Mouse (Mus musculus): Measurements from ENCODE around the gene Cryaa. TPM values are rescaled to one million over a fixed set of nuclear protein-coding genes. Genes with fewer than 3 reads are reported as not detected.

Cryaa gene
- total and polyA plus RNA-seq, 3 experiments, result 0.31 TPM; not detected in 2

GRCm38 (mm10) chr17:31657141-31657983, 20.2 kb upstream of the Cryaa start:
- Histone ChIP-seq H3K27ac (peak overlapping the region; percentile 92; the same call in 1 of the 2 replicates), H3K4me3 (peak overlapping the region; percentile 94), H3K36me3 (ENCODE audit: control insufficient read depth, insufficient read depth, low read length) (peaks cover 19% of the 10 kb centered on the region), H3K4me1 (ENCODE audit: control insufficient read depth, insufficient read depth, low read length) (peaks cover 9% of the 10 kb centered on the region), H3K9ac (ENCODE audit: low read depth, low read length) (peak overlapping the region; percentile 95; the same call in 1 of the 2 replicates), H3K79me2 (replicated peaks; ENCODE audit: control insufficient read depth, insufficient read depth, low read length) (peaks cover 4% of the 10 kb centered on the region; the same call in 1 of the 2 replicates), H3K27me3 (ENCODE audit: control insufficient read depth, insufficient read depth, low read length) (no peaks in the 10 kb centered on the region)
- intact Hi-C loops (cut with DNase I), result loop anchor here (5.0 to 10.0 kb wide), 4 partner anchors 90 to 643 kb away; no protein-coding TSS in a partner anchor
- TF ChIP-seq POLR2A (IDR thresholded peaks at IDR 0.05; ENCODE audit: insufficient read depth, low read depth, low read length) (no peak), EP300 (IDR thresholded peaks at IDR 0.05; ENCODE audit: insufficient read depth, low read depth, low read length) (no peak), CTCF (IDR thresholded peaks at IDR 0.05) (no peak)
- DNase-seq, result no peak
- WGBS, result 43% methylated on average over 12 of the region's 12 CpGs

- DNase-seq, result no peak
- Histone ChIP-seq H3K4me3 (peak overlapping the region; percentile 94), H3K27me3 (ENCODE audit: control insufficient read depth, insufficient read depth, low read length) (no peaks in the 10 kb centered on the region), H3K4me1 (ENCODE audit: control insufficient read depth, insufficient read depth, low read length) (peaks cover 9% of the 10 kb centered on the region), H3K9ac (ENCODE audit: low read depth, low read length) (peak overlapping the region; percentile 95), H3K79me2 (replicated peaks; ENCODE audit: control insufficient read depth, insufficient read depth, low read length) (peaks cover 4% of the 10 kb centered on the region; the same call in 1 of the 2 replicates), H3K36me3 (ENCODE audit: control insufficient read depth, insufficient read depth, low read length) (peaks cover 16% of the 10 kb centered on the region), H3K27ac (peak overlapping the region; percentile 92)
- intact Hi-C loops (cut with DNase I), result loop anchor here (5.0 to 10.0 kb wide), 4 partner anchors 91 to 643 kb away; no protein-coding TSS in a partner anchor
- TF ChIP-seq EP300 (IDR thresholded peaks at IDR 0.05; ENCODE audit: insufficient read depth, low read depth, low read length) (no peak), POLR2A (IDR thresholded peaks at IDR 0.05; ENCODE audit: insufficient read depth, low read depth, low read length) (no peak), CTCF (IDR thresholded peaks at IDR 0.05) (no peak)
- under 1% methylated on average over 27 of the region's 27 CpGs for WGBS
These were observed 19.5 kb upstream of the Cryaa start for GRCm38 (mm10) chr17:31658136-31658467.

- under 1% methylated on average over 75 of the region's 77 CpGs for WGBS
- peak within 1 kb of the TSS; percentile 95 for H3K9ac ChIP-seq (ENCODE audit: low read depth, low read length)
- peak; percentile 85 for TF ChIP-seq POLR2A (IDR thresholded peaks at IDR 0.05; ENCODE audit: insufficient read depth, low read depth, low read length)
- TF ChIP-seq EP300 (IDR thresholded peaks at IDR 0.05; ENCODE audit: insufficient read depth, low read depth, low read length), result 0 out of 2 replicates have a peak, but pooled peaks have one; percentile 33
- peak; percentile 21 for TF ChIP-seq CTCF (IDR thresholded peaks at IDR 0.05)
- H3K4me3 ChIP-seq, result peak within 1 kb of the TSS; percentile 94
- H3K27me3 ChIP-seq (ENCODE audit: control insufficient read depth, insufficient read depth, low read length), result no peaks in the 10 kb centered on the region
- peaks cover 9% of the 10 kb centered on the region for H3K4me1 ChIP-seq (ENCODE audit: control insufficient read depth, insufficient read depth, low read length)
- DNase-seq, result peak; percentile 99
- intact Hi-C loops (cut with DNase I), result loop anchor here (5.0 to 10.0 kb wide), 4 partner anchors 91 to 644 kb away; no protein-coding TSS in a partner anchor
- H3K36me3 ChIP-seq (ENCODE audit: control insufficient read depth, insufficient read depth, low read length), result peaks cover 16% of the 10 kb centered on the region
- peak within 1 kb of the TSS; percentile 92 for H3K27ac ChIP-seq
- H3K79me2 ChIP-seq (replicated peaks; ENCODE audit: control insufficient read depth, insufficient read depth, low read length), result peaks cover 4% of the 10 kb centered on the region; the same call in 1 of the 2 replicates
These were observed 19.0 kb upstream of the Cryaa start, which contains the start of gene U2af1 for GRCm38 (mm10) chr17:31658468-31659185. TSS of gene U2af1 (minus strand) at chr17:31658892.

GRCm38 (mm10) chr17:31660661-31661250, 16.9 kb upstream of the Cryaa start:
- Histone ChIP-seq H3K4me3 (no peak overlapping the region), H3K27me3 (ENCODE audit: control insufficient read depth, insufficient read depth, low read length) (no peaks in the 10 kb centered on the region), H3K4me1 (ENCODE audit: control insufficient read depth, insufficient read depth, low read length) (peaks cover 5% of the 10 kb centered on the region), H3K36me3 (ENCODE audit: control insufficient read depth, insufficient read depth, low read length) (peaks cover 8% of the 10 kb centered on the region), H3K9ac (ENCODE audit: low read depth, low read length) (no peak overlapping the region), H3K79me2 (replicated peaks; ENCODE audit: control insufficient read depth, insufficient read depth, low read length) (peaks cover 4% of the 10 kb centered on the region; the same call in 1 of the 2 replicates), H3K27ac (no peak overlapping the region)
- DNase-seq, result no peak
- 71% methylated on average over 8 of the region's 8 CpGs for WGBS
- intact Hi-C loops (cut with DNase I), result no loop called here
- TF ChIP-seq POLR2A (IDR thresholded peaks at IDR 0.05; ENCODE audit: insufficient read depth, low read depth, low read length), result no peak
- no peak for TF ChIP-seq EP300 (IDR thresholded peaks at IDR 0.05; ENCODE audit: insufficient read depth, low read depth, low read length)
- no peak for TF ChIP-seq CTCF (IDR thresholded peaks at IDR 0.05)

GRCm38 (mm10) chr17:31662855-31663254, 14.8 kb upstream of the Cryaa start:
- no peak for DNase-seq
- TF ChIP-seq CTCF (IDR thresholded peaks at IDR 0.05), result peak; percentile 34
- TF ChIP-seq EP300 (IDR thresholded peaks at IDR 0.05; ENCODE audit: insufficient read depth, low read depth, low read length), result no peak
- intact Hi-C loops (cut with DNase I), result no loop called here
- H3K79me2 ChIP-seq (replicated peaks; ENCODE audit: control insufficient read depth, insufficient read depth, low read length), result no peaks in the 10 kb centered on the region; the same call in 1 of the 2 replicates
- H3K4me1 ChIP-seq (ENCODE audit: control insufficient read depth, insufficient read depth, low read length), result peaks cover 1% of the 10 kb centered on the region; the same call in 1 of the 2 replicates
- no peaks in the 10 kb centered on the region for H3K27me3 ChIP-seq (ENCODE audit: control insufficient read depth, insufficient read depth, low read length)
- no peak overlapping the region for H3K27ac ChIP-seq
- no peak overlapping the region for H3K9ac ChIP-seq (ENCODE audit: low read depth, low read length)
- no peak overlapping the region for H3K4me3 ChIP-seq
- H3K36me3 ChIP-seq (ENCODE audit: control insufficient read depth, insufficient read depth, low read length), result no peaks in the 10 kb centered on the region

Measured in heart, adult 2 months (tissue).